Mouse (Mus musculus) hindbrain, embryonic 10.5 days (tissue): Measurements from ENCODE around the gene Akr1c18. TPM values are rescaled to one million over a fixed set of nuclear protein-coding genes. Genes with fewer than 3 reads are reported as not detected.
A peak's percentile ranks its signal among the peaks of the same experiment; 100 is the strongest.
"Not testable (repeated sequence)": the region's sequence is repeated elsewhere in the genome, so short reads cannot be mapped to it uniquely, and the experiment has no call there.

Experiments
- DNase-seq: peaks from one replicate; pipeline ENCODE4 v3.0.0-alpha.2; 2017; ENCODE audit warnings: low spot score
- H3K27ac ChIP-seq: fragments of 300-500 bp; sonication (generic); 2 replicates; pipeline ENCODE4 v1.5.1; 2016; ENCODE audit warnings: mild to moderate bottlenecking, moderate library complexity
- H3K27me3 ChIP-seq: fragments of 300-500 bp; sonication (generic); 2 replicates; pipeline ENCODE4 v1.6.1; 2016; ENCODE audit warnings: mild to moderate bottlenecking; ENCODE audit not compliant: poor library complexity, insufficient read depth, severe bottlenecking
- H3K36me3 ChIP-seq: fragments of 300-500 bp; sonication (generic); 2 replicates; pipeline ENCODE4 v1.6.1; 2016; ENCODE audit warnings: mild to moderate bottlenecking, moderate library complexity
- H3K4me1 ChIP-seq: fragments of 300-500 bp; sonication (generic); replicated peaks from 2 replicates; pipeline ENCODE4 v1.6.1; 2016; ENCODE audit warnings: mild to moderate bottlenecking
- H3K4me3 ChIP-seq: fragments of 300-500 bp; sonication (generic); 2 replicates; pipeline ENCODE4 v1.5.1; 2016; ENCODE audit warnings: mild to moderate bottlenecking, moderate library complexity
- H3K9me3 ChIP-seq: fragments of 300-500 bp; sonication (generic); 2 replicates; pipeline ENCODE4 v1.6.1; 2016; ENCODE audit warnings: mild to moderate bottlenecking, moderate library complexity
- WGBS: fragments of 180-500 bp; shearing (Covaris S2); methylation state at CpG from one replicate; pipeline ENCODE4 v1.1.7; 2016; 5-methylcytosine and 5-hydroxymethylcytosine counted together
- polyA plus RNA-seq: library from polyadenylated mRNA; unstranded; fragments of >200 nt; fragmentation: Nextera tagmentation; extraction: Ambion mirVana; gene quantifications from 2 replicates; pipeline ENCODE4 v1.2.1, GENCODE M21; 2016

The Akr1c18 gene
- polyA plus RNA-seq, 1 experiment from 2014 or later = not detected

DNA sequence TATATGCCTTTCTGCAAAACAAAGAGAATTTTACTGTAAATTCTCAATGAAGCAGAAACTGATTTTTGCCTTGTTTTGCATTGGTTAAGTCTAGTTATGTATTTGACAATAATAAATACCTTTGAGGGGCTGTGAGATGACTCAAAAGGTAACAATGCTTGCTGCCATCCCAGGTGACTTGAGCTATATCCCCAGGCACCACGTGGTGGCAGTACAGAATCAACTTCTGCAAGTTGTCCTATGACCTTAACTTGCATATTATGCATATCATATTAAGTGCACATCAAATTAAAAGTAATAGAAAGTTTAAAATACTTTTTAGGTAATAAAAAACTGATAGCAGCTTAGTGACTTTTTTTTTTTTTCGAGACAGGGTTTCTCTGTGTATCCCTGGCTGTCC, 17.4 kb downstream of the Akr1c18 start:
- Histone ChIP-seq H3K4me3 (no peak overlapping the region), H3K36me3 (no peaks in the 10 kb centered on the region), H3K4me1 (no peaks in the 10 kb centered on the region), H3K27me3 (no peaks in the 10 kb centered on the region), H3K9me3 (no peaks in the 10 kb centered on the region), H3K27ac (no peak overlapping the region)
- 45% methylated on average over 2 of the region's 2 CpGs for WGBS
- DNase-seq = no peak

DNA sequence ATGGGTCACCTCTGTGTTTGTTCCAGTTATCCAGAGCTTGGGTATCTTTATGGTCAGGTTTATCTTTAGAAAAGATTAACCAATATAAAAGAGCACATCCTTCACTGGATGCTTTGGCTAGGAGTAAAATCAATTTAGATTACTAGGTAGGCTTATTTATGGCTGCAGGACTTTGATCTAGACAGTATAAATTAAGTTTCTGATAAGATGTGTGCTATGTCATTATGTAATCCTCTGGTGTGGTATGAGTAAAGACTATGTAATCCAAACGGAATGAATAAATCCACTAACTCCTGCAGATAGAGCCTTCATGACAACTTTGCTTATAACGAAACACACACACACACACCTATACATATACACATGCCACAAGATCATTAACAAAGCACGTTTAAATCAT, 18.7 kb downstream of the Akr1c18 start:
- Histone ChIP-seq H3K9me3 (no peaks in the 10 kb centered on the region), H3K27me3 (no peaks in the 10 kb centered on the region), H3K36me3 (no peaks in the 10 kb centered on the region), H3K4me1 (no peaks in the 10 kb centered on the region), H3K4me3 (no peak overlapping the region), H3K27ac (no peak overlapping the region)
- 70% methylated on average over 3 of the region's 3 CpGs for whole genome bisulfite sequencing
- no peak for DNase-seq

DNA sequence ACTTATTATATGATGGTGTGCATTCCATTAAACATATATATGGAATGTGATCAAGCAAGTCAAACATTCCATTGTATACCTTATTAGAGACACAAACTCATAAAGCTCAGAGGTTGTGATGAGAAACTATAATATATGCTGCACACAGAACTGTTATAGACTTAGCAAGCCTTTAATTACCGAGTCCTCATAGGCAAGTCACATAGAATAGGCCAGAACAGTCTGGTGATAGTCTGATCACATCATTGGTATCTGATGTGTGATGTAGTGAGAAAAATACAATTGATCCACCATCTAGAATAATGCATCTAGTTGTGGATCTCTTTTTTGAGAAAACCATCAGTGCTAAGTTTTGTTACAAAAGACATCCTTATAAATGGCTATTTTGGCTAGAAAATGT, 19.1 kb downstream of the Akr1c18 start:
- WGBS = 80% methylated on average over 1 of the region's 1 CpGs
- no peak for DNase-seq

DNA sequence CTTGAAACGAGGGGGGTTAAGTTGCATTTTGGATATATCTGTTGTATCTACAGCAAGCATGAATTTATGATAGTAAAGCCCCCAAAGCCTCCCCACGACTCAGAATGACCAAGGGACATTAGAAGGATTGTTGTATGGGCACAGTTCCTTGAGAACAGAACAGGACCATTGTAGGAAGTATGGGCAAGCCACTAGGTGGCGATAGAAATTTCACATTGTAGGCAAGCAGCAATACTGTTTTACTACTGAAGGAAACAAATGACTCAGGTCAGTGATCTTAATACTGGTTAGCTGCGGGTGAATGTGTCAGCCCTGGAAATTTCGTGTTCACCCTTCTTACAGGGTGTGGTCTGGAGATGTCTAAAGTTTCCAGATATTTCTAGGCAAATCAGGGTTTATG, 21.4 kb downstream of the Akr1c18 start:
- H3K27ac ChIP-seq = no peak overlapping the region
- H3K27me3 ChIP-seq = no peaks in the 10 kb centered on the region
- no peak overlapping the region for H3K4me3 ChIP-seq
- no peaks in the 10 kb centered on the region for H3K36me3 ChIP-seq
- H3K4me1 ChIP-seq = no peaks in the 10 kb centered on the region
- DNase-seq = peak; percentile 9
- 0 out of 2 replicates have a peak, but pooled peaks cover 3% of the 10 kb centered on the region for H3K9me3 ChIP-seq
- 46% methylated on average over 5 of the region's 5 CpGs for WGBS

More for the DNA sequence above, 19.1 kb downstream of the Akr1c18 start:
- Histone ChIP-seq H3K27me3 (no peaks in the 10 kb centered on the region), H3K36me3 (no peaks in the 10 kb centered on the region), H3K9me3 (no peaks in the 10 kb centered on the region), H3K27ac (no peak overlapping the region), H3K4me3 (no peak overlapping the region), H3K4me1 (no peaks in the 10 kb centered on the region)

DNA sequence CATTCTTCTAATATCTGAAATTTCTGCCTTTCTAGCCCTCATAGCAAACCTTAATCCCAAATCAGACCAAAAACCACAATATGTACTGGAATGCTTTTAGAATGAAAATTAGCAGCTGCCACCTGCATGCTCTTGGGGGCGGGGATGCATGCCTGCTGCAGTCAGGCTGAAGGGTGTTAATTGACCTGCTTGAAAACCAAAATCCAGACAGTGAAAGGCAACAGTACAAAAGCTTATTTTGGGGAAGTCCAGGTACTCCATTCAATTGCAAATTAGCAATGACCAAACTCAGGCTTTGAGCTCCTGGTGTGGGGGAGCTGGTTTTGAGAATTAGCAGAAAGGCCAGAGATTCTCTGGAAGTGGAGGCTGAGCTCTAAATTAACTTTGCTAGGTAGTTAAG, 24.6 kb downstream of the Akr1c18 start:
- not testable (repeated sequence) for H3K36me3 ChIP-seq
- 71% methylated on average over 1 of the region's 1 CpGs for whole genome bisulfite sequencing

DNA sequence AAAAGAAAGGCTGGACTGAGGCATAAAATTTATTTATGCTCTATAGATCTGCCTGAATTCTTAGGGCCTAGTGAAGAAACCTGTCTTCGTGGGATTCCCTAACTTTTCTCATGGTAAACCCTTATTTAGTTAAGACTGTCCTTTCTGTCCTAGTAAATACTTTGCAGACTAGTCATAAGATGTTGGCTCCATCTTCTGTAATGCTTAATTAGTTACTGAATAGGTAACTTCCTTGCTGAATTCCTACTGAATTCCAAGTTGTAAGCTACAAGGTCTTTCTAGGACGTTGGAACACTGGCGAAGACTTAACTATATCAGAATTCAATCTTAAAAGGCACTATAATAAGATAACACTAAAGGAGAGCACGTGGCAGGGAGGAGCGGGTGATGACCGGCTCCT, 26.0 kb downstream of the Akr1c18 start:
- WGBS = 93% methylated on average over 6 of the region's 6 CpGs
- H3K27me3 ChIP-seq, DNase-seq, H3K27ac ChIP-seq, H3K9me3 ChIP-seq, H3K4me1 ChIP-seq, H3K36me3 ChIP-seq, H3K4me3 ChIP-seq: not testable (repeated sequence)

More for the DNA sequence above, 24.6 kb downstream of the Akr1c18 start:
- not testable (repeated sequence) for H3K9me3 ChIP-seq, H3K4me3 ChIP-seq, H3K27ac ChIP-seq, H3K4me1 ChIP-seq, DNase-seq, H3K27me3 ChIP-seq

DNA sequence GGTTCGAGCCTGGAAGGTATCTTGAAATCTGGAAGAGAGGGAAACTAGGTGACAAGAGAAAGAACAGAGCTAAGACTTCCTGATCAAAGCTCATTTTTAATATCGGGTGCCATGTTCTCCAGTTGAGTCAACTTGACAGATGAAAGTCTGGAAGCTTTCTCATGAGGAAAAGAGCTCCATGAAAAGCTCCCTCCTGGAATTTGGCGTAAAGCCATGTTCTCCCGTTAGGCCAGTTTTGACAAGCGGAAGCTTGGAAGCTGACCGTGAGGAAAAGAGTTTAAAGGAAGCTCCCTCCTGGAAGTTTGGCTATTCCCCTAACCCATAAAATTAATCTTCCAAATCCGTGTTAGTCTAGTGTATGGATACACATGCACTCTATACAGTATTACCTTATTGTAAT, 27.3 kb downstream of the Akr1c18 start:
- H3K36me3 ChIP-seq = no peaks in the 10 kb centered on the region
- 92% methylated on average over 7 of the region's 7 CpGs for WGBS

DNA sequence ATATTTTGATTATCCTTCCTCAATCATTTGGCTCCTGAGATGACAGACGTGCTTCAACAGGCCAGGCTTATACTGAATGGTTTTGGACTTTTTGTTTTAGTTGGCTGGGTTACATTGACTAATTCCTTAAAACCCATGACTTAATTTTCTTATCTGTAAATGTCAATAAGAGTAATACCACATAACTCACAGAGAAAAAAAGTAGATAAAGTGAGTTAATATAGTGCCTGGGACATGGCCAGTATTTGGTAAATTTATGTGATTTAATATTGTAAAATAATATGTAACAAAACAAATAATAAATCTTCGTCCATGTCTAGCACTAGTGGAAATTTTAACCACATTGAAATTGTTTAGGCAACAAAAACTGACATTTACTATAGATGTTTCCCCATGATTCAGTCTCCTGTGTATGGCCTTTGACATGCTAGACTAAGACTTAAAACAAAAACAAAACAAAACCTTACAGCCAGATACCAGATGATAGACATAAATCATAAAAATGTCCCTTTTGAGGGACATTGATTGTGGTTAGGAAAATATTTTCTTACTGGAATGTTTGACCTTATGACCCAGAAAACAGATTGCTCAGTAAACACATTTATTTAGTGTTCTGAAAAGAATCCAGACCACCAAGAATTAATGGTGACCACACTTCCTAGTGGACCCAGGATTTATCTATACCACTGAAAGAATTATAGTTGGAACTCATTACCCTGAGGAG, 31.1 kb downstream of the Akr1c18 start:
- no peaks in the 10 kb centered on the region for H3K36me3 ChIP-seq
- no peak overlapping the region for H3K4me3 ChIP-seq
- H3K4me1 ChIP-seq = no peaks in the 10 kb centered on the region
- H3K27me3 ChIP-seq = no peaks in the 10 kb centered on the region
- DNase-seq = no peak
- WGBS = 77% methylated on average over 2 of the region's 2 CpGs
- H3K27ac ChIP-seq = no peak overlapping the region
- H3K9me3 ChIP-seq = no peaks in the 10 kb centered on the region

More for the DNA sequence above, 27.3 kb downstream of the Akr1c18 start:
- Histone ChIP-seq H3K27ac (no peak overlapping the region), H3K9me3 (0 out of 2 replicates have a peak, but pooled peaks cover 3% of the 10 kb centered on the region), H3K4me1 (no peaks in the 10 kb centered on the region), H3K4me3 (no peak overlapping the region), H3K27me3 (no peaks in the 10 kb centered on the region)
- no peak for DNase-seq

DNA sequence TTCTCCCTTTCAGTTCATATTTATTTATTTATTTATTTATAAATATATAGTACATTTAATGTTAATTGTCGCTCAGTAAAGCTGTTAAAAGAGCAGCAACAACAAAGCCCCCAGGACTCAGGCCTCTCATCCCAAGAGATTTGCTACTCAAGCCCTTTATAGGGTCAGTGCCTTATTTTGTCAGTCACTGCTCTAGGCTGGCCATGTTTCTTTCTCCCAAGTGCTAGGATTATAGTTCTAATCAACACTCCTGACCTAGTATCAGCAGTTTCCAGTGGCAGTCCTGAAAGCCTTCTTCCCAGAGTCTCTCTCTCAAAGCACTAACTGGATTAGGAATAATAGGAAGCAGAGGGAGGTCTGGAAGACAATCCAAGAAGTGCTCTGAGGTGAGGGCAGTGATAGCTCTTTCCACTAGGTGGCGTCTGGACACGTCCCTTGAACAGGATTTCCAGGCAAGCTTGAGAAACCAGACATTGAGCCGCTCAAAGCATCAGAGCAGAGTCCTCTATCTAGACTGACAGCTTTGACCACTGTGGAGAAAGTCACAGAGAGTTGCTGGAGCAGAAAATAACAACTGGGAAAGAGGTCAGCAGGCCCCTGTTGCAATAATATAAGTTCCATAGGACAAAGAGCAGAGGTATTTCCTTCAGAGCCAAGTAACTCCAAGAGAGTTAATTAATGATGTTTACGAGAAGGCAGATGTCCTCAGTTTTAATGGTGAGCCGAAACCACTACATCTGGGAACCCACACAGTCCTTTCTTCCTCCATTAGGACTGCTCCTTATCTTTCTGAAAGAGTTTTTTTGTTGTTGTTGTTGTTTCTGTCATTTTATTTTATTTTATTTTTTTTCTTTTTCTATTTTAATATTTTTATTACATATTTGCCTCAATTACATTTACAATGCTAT, 39.9 kb downstream of the Akr1c18 start:
- Histone ChIP-seq H3K27ac (no peak overlapping the region), H3K4me1 (no peaks in the 10 kb centered on the region), H3K9me3 (no peaks in the 10 kb centered on the region), H3K36me3 (no peaks in the 10 kb centered on the region), H3K27me3 (no peaks in the 10 kb centered on the region), H3K4me3 (no peak overlapping the region)
- 30% methylated on average over 6 of the region's 6 CpGs for WGBS
- peak; percentile 68 for DNase-seq

DNA sequence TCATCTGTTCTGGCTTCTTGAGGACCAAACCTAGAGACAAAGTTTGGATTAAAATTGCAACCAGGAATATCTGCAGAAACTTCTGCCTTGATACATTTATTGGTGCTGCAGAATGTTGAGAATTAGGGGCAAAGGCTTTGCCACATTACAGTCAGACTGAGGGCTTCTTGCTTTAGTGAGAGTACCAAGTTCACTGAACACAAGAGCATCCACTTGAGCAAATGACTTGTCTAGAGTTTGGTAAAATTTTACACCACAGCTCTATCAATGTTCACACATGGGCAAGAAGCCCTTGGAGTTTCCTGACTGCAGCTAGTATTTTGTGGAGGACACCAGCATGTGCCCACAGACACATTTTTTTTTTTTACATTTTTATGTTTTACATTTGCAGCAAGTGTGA, 47.7 kb downstream of the Akr1c18 start:
- DNase-seq = no peak
- Histone ChIP-seq H3K27me3 (no peaks in the 10 kb centered on the region), H3K36me3 (no peaks in the 10 kb centered on the region), H3K27ac (no peak overlapping the region), H3K4me1 (no peaks in the 10 kb centered on the region), H3K4me3 (no peak overlapping the region), H3K9me3 (no peaks in the 10 kb centered on the region)

DNA sequence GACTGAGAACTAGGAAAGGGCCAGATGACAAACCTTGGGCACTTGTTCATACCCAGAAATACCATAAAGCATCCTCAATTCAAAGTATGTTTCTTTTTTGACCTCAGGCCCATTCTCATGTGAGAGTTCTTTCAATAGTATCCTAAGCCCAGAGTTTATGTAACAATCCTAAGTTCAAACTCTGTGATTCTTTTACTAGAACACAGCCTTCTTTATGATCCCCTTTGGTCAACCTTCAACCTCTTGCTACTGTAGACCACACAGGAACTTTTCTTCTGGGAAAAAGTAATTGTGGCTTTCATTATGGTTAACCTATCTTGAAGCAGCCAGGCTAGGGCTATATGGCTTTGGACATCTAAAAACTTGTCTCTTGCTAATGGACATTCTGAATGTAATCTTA, 48.8 kb downstream of the Akr1c18 start:
- H3K4me1 ChIP-seq = no peaks in the 10 kb centered on the region
- H3K4me3 ChIP-seq = no peak overlapping the region
- DNase-seq = no peak

More for the DNA sequence above, 48.8 kb downstream of the Akr1c18 start:
- Histone ChIP-seq H3K27me3 (no peaks in the 10 kb centered on the region), H3K36me3 (no peaks in the 10 kb centered on the region), H3K27ac (no peak overlapping the region), H3K9me3 (no peaks in the 10 kb centered on the region)
